Mouse (Mus musculus) hindbrain, embryonic 14.5 days (tissue): ENCODE measurements around the gene Tmem176a. TPM values are rescaled to one million over a fixed set of nuclear protein-coding genes. Genes with fewer than 3 reads are reported as not detected.

Experiments used
- ATAC-seq: fragments of 200-750 bp; cut with Nextera tagmentation; 2 replicates; pipeline ENCODE4 v1.8.0; 2017; ENCODE audit warnings: moderate number of reproducible peaks, mild to moderate bottlenecking, moderate TSS enrichment, moderate library complexity; ENCODE audit not compliant: low FRiP score
- DNase-seq: peaks from one replicate; pipeline ENCODE4 v3.0.0-alpha.2; 2015; ENCODE audit warnings: low spot score
- H3K27ac ChIP-seq: fragments of 300-500 bp; sonication (generic); 2 replicates; pipeline ENCODE4 v1.5.1; 2014; ENCODE audit warnings: mild to moderate bottlenecking, moderate library complexity
- H3K27me3 ChIP-seq: fragments of 300-500 bp; sonication (generic); 2 replicates; pipeline ENCODE4 v1.6.1; 2014; ENCODE audit warnings: mild to moderate bottlenecking, low read length, mixed read lengths; ENCODE audit not compliant: control insufficient read depth, insufficient read depth
- H3K36me3 ChIP-seq: fragments of 300-500 bp; sonication (generic); replicated peaks from 2 replicates; pipeline ENCODE4 v1.6.1; 2014; ENCODE audit not compliant: control insufficient read depth, insufficient read depth
- H3K4me1 ChIP-seq: fragments of 300-500 bp; sonication (generic); replicated peaks from 2 replicates; pipeline ENCODE4 v1.6.1; 2014; ENCODE audit warnings: antibody characterized with exemption, low read length, mixed read lengths; ENCODE audit not compliant: control insufficient read depth, insufficient read depth
- H3K4me2 ChIP-seq: fragments of 300-500 bp; sonication (generic); replicated peaks from 2 replicates; pipeline ENCODE4 v1.6.1; 2014; ENCODE audit warnings: mild to moderate bottlenecking, moderate library complexity
- H3K4me3 ChIP-seq: fragments of 300-500 bp; sonication (generic); replicated peaks from 2 replicates; pipeline ENCODE4 v1.5.1; 2014; ENCODE audit warnings: mild to moderate bottlenecking, low read length
- H3K9ac ChIP-seq: fragments of 300-500 bp; sonication (generic); 2 replicates; pipeline ENCODE4 v1.6.1; 2014
- H3K9me3 ChIP-seq: fragments of 300-500 bp; sonication (generic); 2 replicates; pipeline ENCODE4 v1.6.1; 2016; ENCODE audit warnings: low read length; ENCODE audit not compliant: control insufficient read depth
- WGBS: fragments of 180-500 bp; shearing (Covaris S2); extraction: QIAGEN DNeasy Blood & Tissue Kit; methylation state at CpG from one replicate; pipeline ENCODE4 v1.1.7; 2014; 5-methylcytosine and 5-hydroxymethylcytosine counted together
- polyA plus RNA-seq: library from polyadenylated mRNA; unstranded; fragments of >200 nt; fragmentation: Nextera tagmentation; extraction: Ambion mirVana; gene quantifications from 2 replicates; pipeline ENCODE4 v1.2.1, GENCODE M21; 2014

Gene Tmem176a
- polyA plus RNA-seq, 1 experiment from 2014 or later = 31.3 TPM

- Histone ChIP-seq H3K9me3 (no peaks in the 10 kb centered on the region), H3K4me3 (no peak overlapping the region), H3K27me3 (no peaks in the 10 kb centered on the region), H3K4me1 (no peaks in the 10 kb centered on the region), H3K4me2 (no peak overlapping the region), H3K36me3 (no peaks in the 10 kb centered on the region), H3K9ac (no peak overlapping the region), H3K27ac (no peak overlapping the region)
- 66% methylated on average over 7 of the region's 7 CpGs for WGBS
- no peak for DNase-seq
- ATAC-seq = no peak
Measured at GRCm38 (mm10) chr6:48825016-48825415, 15.7 kb upstream of the Tmem176a start.

GRCm38 (mm10) chr6:48828976-48829375, 11.7 kb upstream of the Tmem176a start:
- DNase-seq = no peak
- Histone ChIP-seq H3K4me2 (no peak overlapping the region), H3K27ac (no peak overlapping the region), H3K27me3 (no peaks in the 10 kb centered on the region), H3K4me3 (no peak overlapping the region), H3K4me1 (no peaks in the 10 kb centered on the region), H3K9me3 (no peaks in the 10 kb centered on the region), H3K9ac (no peak overlapping the region), H3K36me3 (peaks cover 12% of the 10 kb centered on the region)
- ATAC-seq = no peak
- WGBS = 92% methylated on average over 1 of the region's 1 CpGs

- H3K27me3 ChIP-seq = no peaks in the 10 kb centered on the region
- H3K36me3 ChIP-seq = peaks cover 17% of the 10 kb centered on the region
- no peak overlapping the region for H3K9ac ChIP-seq
- H3K4me1 ChIP-seq = no peaks in the 10 kb centered on the region
- H3K27ac ChIP-seq = no peak overlapping the region
- ATAC-seq = no peak
- H3K4me3 ChIP-seq = no peak overlapping the region
- DNase-seq = no peak
- no peak overlapping the region for H3K4me2 ChIP-seq
- H3K9me3 ChIP-seq = no peaks in the 10 kb centered on the region
Measured at GRCm38 (mm10) chr6:48829651-48830050, 11.1 kb upstream of the Tmem176a start.

- no peak overlapping the region for H3K9ac ChIP-seq
- H3K9me3 ChIP-seq = no peaks in the 10 kb centered on the region
- WGBS = 73% methylated on average over 1 of the region's 1 CpGs
- no peak overlapping the region for H3K4me3 ChIP-seq
- no peak overlapping the region for H3K27ac ChIP-seq
- H3K4me1 ChIP-seq = no peaks in the 10 kb centered on the region
- DNase-seq (no peak), ATAC-seq (no peak)
- H3K4me2 ChIP-seq = no peak overlapping the region
- H3K36me3 ChIP-seq = peaks cover 17% of the 10 kb centered on the region
- H3K27me3 ChIP-seq = no peaks in the 10 kb centered on the region
Measured at GRCm38 (mm10) chr6:48830241-48830640, 10.5 kb upstream of the Tmem176a start.

- no peak overlapping the region for H3K4me2 ChIP-seq
- H3K27ac ChIP-seq = no peak overlapping the region
- no peaks in the 10 kb centered on the region for H3K27me3 ChIP-seq
- H3K9ac ChIP-seq = no peak overlapping the region
- ATAC-seq (no peak), DNase-seq (no peak)
- H3K4me1 ChIP-seq = no peaks in the 10 kb centered on the region
- WGBS = 80% methylated on average over 5 of the region's 5 CpGs
- peaks cover 25% of the 10 kb centered on the region for H3K36me3 ChIP-seq
- H3K9me3 ChIP-seq = no peaks in the 10 kb centered on the region
- H3K4me3 ChIP-seq = no peak overlapping the region
Measured at GRCm38 (mm10) chr6:48831141-48831540, 9.6 kb upstream of the Tmem176a start.

- ATAC-seq (no peak), DNase-seq (no peak)
- 94% methylated on average over 1 of the region's 1 CpGs for WGBS
- Histone ChIP-seq H3K36me3 (peaks cover 25% of the 10 kb centered on the region), H3K4me1 (no peaks in the 10 kb centered on the region), H3K4me2 (no peak overlapping the region), H3K9me3 (no peaks in the 10 kb centered on the region), H3K9ac (no peak overlapping the region), H3K27me3 (no peaks in the 10 kb centered on the region), H3K27ac (no peak overlapping the region), H3K4me3 (no peak overlapping the region)
Measured at GRCm38 (mm10) chr6:48832426-48832825, 8.3 kb upstream of the Tmem176a start.

GRCm38 (mm10) chr6:48833515-48833914, 7.2 kb upstream of the Tmem176a start:
- H3K27ac ChIP-seq = no peak overlapping the region
- DNase-seq = no peak
- no peak for ATAC-seq
- 95% methylated on average over 4 of the region's 4 CpGs for WGBS
- no peak overlapping the region for H3K4me3 ChIP-seq
- no peak overlapping the region for H3K9ac ChIP-seq
- no peaks in the 10 kb centered on the region for H3K9me3 ChIP-seq
- no peaks in the 10 kb centered on the region for H3K27me3 ChIP-seq
- H3K4me2 ChIP-seq = no peak overlapping the region
- no peaks in the 10 kb centered on the region for H3K4me1 ChIP-seq
- H3K36me3 ChIP-seq = peaks cover 25% of the 10 kb centered on the region

- no peaks in the 10 kb centered on the region for H3K9me3 ChIP-seq
- no peak overlapping the region for H3K27ac ChIP-seq
- H3K4me3 ChIP-seq = no peak overlapping the region
- H3K4me2 ChIP-seq = no peak overlapping the region
- ATAC-seq (no peak), DNase-seq (no peak)
- H3K36me3 ChIP-seq = peaks cover 25% of the 10 kb centered on the region
- no peaks in the 10 kb centered on the region for H3K27me3 ChIP-seq
- no peak overlapping the region for H3K9ac ChIP-seq
- WGBS = 88% methylated on average over 5 of the region's 5 CpGs
- peaks cover 11% of the 10 kb centered on the region for H3K4me1 ChIP-seq
Measured at GRCm38 (mm10) chr6:48835241-48835640, 5.5 kb upstream of the Tmem176a start.

- H3K27me3 ChIP-seq = no peaks in the 10 kb centered on the region
- H3K36me3 ChIP-seq = peaks cover 25% of the 10 kb centered on the region
- no peak overlapping the region for H3K27ac ChIP-seq
- DNase-seq (no peak), ATAC-seq (no peak)
- WGBS = 92% methylated on average over 5 of the region's 5 CpGs
- H3K4me3 ChIP-seq = no peak overlapping the region
- no peak overlapping the region for H3K9ac ChIP-seq
- no peaks in the 10 kb centered on the region for H3K9me3 ChIP-seq
- H3K4me1 ChIP-seq = peaks cover 20% of the 10 kb centered on the region
- no peak overlapping the region for H3K4me2 ChIP-seq
Measured at GRCm38 (mm10) chr6:48836146-48836545, 4.6 kb upstream of the Tmem176a start.

GRCm38 (mm10) chr6:48837516-48837915, 3.2 kb upstream of the Tmem176a start:
- Histone ChIP-seq H3K4me1 (peaks cover 28% of the 10 kb centered on the region), H3K9ac (no peak overlapping the region), H3K36me3 (peaks cover 25% of the 10 kb centered on the region), H3K9me3 (no peaks in the 10 kb centered on the region), H3K27ac (no peak overlapping the region), H3K4me2 (no peak overlapping the region), H3K4me3 (no peak overlapping the region), H3K27me3 (no peaks in the 10 kb centered on the region)
- WGBS = 89% methylated on average over 7 of the region's 7 CpGs
- DNase-seq = no peak
- ATAC-seq = no peak
